Mouse (Mus musculus) midbrain, embryonic 15.5 days (tissue): ENCODE results near the gene Rplp0. TPM values are rescaled to one million over a fixed set of nuclear protein-coding genes. Genes with fewer than 3 reads are reported as not detected.
"Not testable (repeated sequence)": the region's sequence is repeated elsewhere in the genome, so short reads cannot be mapped to it uniquely, and the experiment has no call there.

Experiments
- ATAC-seq: fragments of 200-750 bp; cut with Nextera tagmentation; replicated peaks from 2 replicates; pipeline ENCODE4 v1.8.0; 2017; ENCODE audit warnings: moderate TSS enrichment
- H3K27ac ChIP-seq: fragments of 300-500 bp; sonication (generic); 2 replicates; pipeline ENCODE4 v1.5.1; 2015; ENCODE audit warnings: mild to moderate bottlenecking, inconsistent platforms
- H3K27me3 ChIP-seq: fragments of 300-500 bp; sonication (generic); replicated peaks from 2 replicates; pipeline ENCODE4 v1.6.1; 2015; ENCODE audit warnings: inconsistent platforms
- H3K36me3 ChIP-seq: fragments of 300-500 bp; sonication (generic); replicated peaks from 2 replicates; pipeline ENCODE4 v1.6.1; 2015; ENCODE audit warnings: inconsistent platforms
- H3K4me1 ChIP-seq: fragments of 300-500 bp; sonication (generic); 2 replicates; pipeline ENCODE4 v1.6.1; 2015; ENCODE audit warnings: inconsistent platforms
- H3K4me2 ChIP-seq: fragments of 300-500 bp; sonication (generic); 2 replicates; pipeline ENCODE4 v1.6.1; 2015; ENCODE audit warnings: inconsistent platforms, mild to moderate bottlenecking, moderate library complexity
- H3K4me3 ChIP-seq: fragments of 300-500 bp; sonication (generic); 2 replicates; pipeline ENCODE4 v1.5.1; 2015; ENCODE audit warnings: mild to moderate bottlenecking, inconsistent platforms
- H3K9ac ChIP-seq: fragments of 300-500 bp; sonication (generic); 2 replicates; pipeline ENCODE4 v1.6.1; 2015; ENCODE audit warnings: mild to moderate bottlenecking, inconsistent platforms
- H3K9me3 ChIP-seq: fragments of 300-500 bp; sonication (generic); 2 replicates; pipeline ENCODE4 v1.6.1; 2016; ENCODE audit warnings: inconsistent platforms
- WGBS: fragments of 180-500 bp; shearing (Covaris S2); methylation state at CpG from one replicate; pipeline ENCODE4 v1.1.7; 2015; ENCODE audit warnings: mixed read lengths; 5-methylcytosine and 5-hydroxymethylcytosine counted together
- polyA plus RNA-seq: library from polyadenylated mRNA; unstranded; fragments of >200 nt; fragmentation: Nextera tagmentation; extraction: Ambion mirVana; gene quantifications from 2 replicates; pipeline ENCODE4 v1.2.1, GENCODE M21; 2015

Gene Rplp0
- 811 and 847 TPM in 2 replicates for polyA plus RNA-seq

GRCm38 (mm10) chr5:115559237-115560101 lies at the start of gene Rplp0:
Gene Rplp0 (plus strand): TSS chr5:115559467.
- WGBS: under 1% methylated on average over 78 of the region's 78 CpGs
- Histone ChIP-seq H3K4me1 (peaks cover 16% of the 10 kb centered on the region), H3K36me3 (peaks cover 19% of the 10 kb centered on the region), H3K27ac (peak within 1 kb of the TSS; percentile 88), H3K4me3 (peak within 1 kb of the TSS; percentile 88), H3K27me3 (no peaks in the 10 kb centered on the region), H3K9ac (peak within 1 kb of the TSS; percentile 98), H3K4me2 (peak within 1 kb of the TSS; percentile 67), H3K9me3 (no peaks in the 10 kb centered on the region)
- ATAC-seq: peak; percentile 99

- H3K27ac ChIP-seq: peak overlapping the region; percentile 48; the same call in 1 of the 2 replicates
- WGBS: 62% methylated on average over 15 of the region's 15 CpGs
- H3K9ac ChIP-seq: no peak overlapping the region
- no peak for ATAC-seq
- H3K27me3 ChIP-seq: no peaks in the 10 kb centered on the region
- no peaks in the 10 kb centered on the region for H3K9me3 ChIP-seq
- peak overlapping the region; percentile 87 for H3K4me2 ChIP-seq
- H3K4me1 ChIP-seq: peaks cover 35% of the 10 kb centered on the region
- no peaks in the 10 kb centered on the region for H3K36me3 ChIP-seq
- H3K4me3 ChIP-seq: no peak overlapping the region
Measured at GRCm38 (mm10) chr5:115509790-115510689, 49.2 kb upstream of the Rplp0 start.

GRCm38 (mm10) chr5:115512375-115512774 lies 46.9 kb upstream of the Rplp0 start:
- no peak for ATAC-seq
- Histone ChIP-seq H3K36me3 (no peaks in the 10 kb centered on the region), H3K4me3 (no peak overlapping the region), H3K4me2 (no peak overlapping the region), H3K27ac (no peak overlapping the region), H3K4me1 (peaks cover 31% of the 10 kb centered on the region), H3K9me3 (no peaks in the 10 kb centered on the region), H3K27me3 (no peaks in the 10 kb centered on the region), H3K9ac (no peak overlapping the region)
- WGBS: 90% methylated on average over 7 of the region's 7 CpGs

GRCm38 (mm10) chr5:115513246-115513645 lies 46.0 kb upstream of the Rplp0 start:
- Histone ChIP-seq H3K4me1 (peaks cover 22% of the 10 kb centered on the region), H3K9ac (no peak overlapping the region), H3K27ac (no peak overlapping the region), H3K9me3 (no peaks in the 10 kb centered on the region), H3K4me3 (no peak overlapping the region), H3K36me3 (no peaks in the 10 kb centered on the region), H3K27me3 (no peaks in the 10 kb centered on the region), H3K4me2 (no peak overlapping the region)
- WGBS: 98% methylated on average over 14 of the region's 14 CpGs
- ATAC-seq: no peak

- WGBS: 95% methylated on average over 16 of the region's 16 CpGs
- no peak for ATAC-seq
- no peaks in the 10 kb centered on the region for H3K27me3 ChIP-seq
Measured at GRCm38 (mm10) chr5:115513721-115514120, 45.5 kb upstream of the Rplp0 start.

GRCm38 (mm10) chr5:115514346-115514745 lies 44.9 kb upstream of the Rplp0 start:
- no peak for ATAC-seq

More at GRCm38 (mm10) chr5:115513721-115514120, 45.5 kb upstream of the Rplp0 start:
- Histone ChIP-seq H3K4me1 (peaks cover 17% of the 10 kb centered on the region), H3K9ac (no peak overlapping the region), H3K4me2 (no peak overlapping the region), H3K4me3 (no peak overlapping the region), H3K9me3 (no peaks in the 10 kb centered on the region), H3K36me3 (no peaks in the 10 kb centered on the region), H3K27ac (no peak overlapping the region)

GRCm38 (mm10) chr5:115514896-115515587 lies 44.2 kb upstream of the Rplp0 start:
- Histone ChIP-seq H3K27me3 (no peaks in the 10 kb centered on the region), H3K36me3 (no peaks in the 10 kb centered on the region), H3K9me3 (no peaks in the 10 kb centered on the region), H3K4me2 (no peak overlapping the region), H3K9ac (no peak overlapping the region), H3K27ac (peak overlapping the region; percentile 30; the same call in 1 of the 2 replicates), H3K4me1 (peaks cover 4% of the 10 kb centered on the region), H3K4me3 (no peak overlapping the region)
- ATAC-seq: no peak
- 63% methylated on average over 20 of the region's 20 CpGs for WGBS

More at GRCm38 (mm10) chr5:115514346-115514745, 44.9 kb upstream of the Rplp0 start:
- no peak overlapping the region for H3K27ac ChIP-seq
- H3K36me3 ChIP-seq: no peaks in the 10 kb centered on the region
- H3K27me3 ChIP-seq: no peaks in the 10 kb centered on the region
- H3K4me2 ChIP-seq: no peak overlapping the region
- 91% methylated on average over 6 of the region's 6 CpGs for WGBS
- H3K9ac ChIP-seq: no peak overlapping the region
- no peaks in the 10 kb centered on the region for H3K9me3 ChIP-seq
- no peak overlapping the region for H3K4me3 ChIP-seq
- H3K4me1 ChIP-seq: peaks cover 11% of the 10 kb centered on the region

GRCm38 (mm10) chr5:115516081-115516907 lies 43.0 kb upstream of the Rplp0 start:
- Histone ChIP-seq H3K9me3 (no peaks in the 10 kb centered on the region), H3K36me3 (no peaks in the 10 kb centered on the region), H3K4me1 (0 out of 2 replicates have a peak, but pooled peaks cover 3% of the 10 kb centered on the region), H3K9ac (no peak overlapping the region), H3K4me3 (no peak overlapping the region), H3K27ac (no peak overlapping the region), H3K4me2 (no peak overlapping the region), H3K27me3 (no peaks in the 10 kb centered on the region)
- WGBS: 81% methylated on average over 32 of the region's 32 CpGs
- no peak for ATAC-seq

GRCm38 (mm10) chr5:115516908-115517307 lies 42.4 kb upstream of the Rplp0 start:
- H3K4me2 ChIP-seq: no peak overlapping the region
- H3K27me3 ChIP-seq: no peaks in the 10 kb centered on the region
- no peaks in the 10 kb centered on the region for H3K36me3 ChIP-seq
- H3K4me3 ChIP-seq: no peak overlapping the region
- 0 out of 2 replicates have a peak, but pooled peaks cover 3% of the 10 kb centered on the region for H3K4me1 ChIP-seq
- 87% methylated on average over 7 of the region's 7 CpGs for WGBS
- H3K9ac ChIP-seq: no peak overlapping the region
- no peak overlapping the region for H3K27ac ChIP-seq
- ATAC-seq: no peak
- no peaks in the 10 kb centered on the region for H3K9me3 ChIP-seq

GRCm38 (mm10) chr5:115517501-115517900 lies 41.8 kb upstream of the Rplp0 start:
- Histone ChIP-seq H3K4me2 (no peak overlapping the region), H3K9me3 (no peaks in the 10 kb centered on the region), H3K27me3 (no peaks in the 10 kb centered on the region), H3K4me3 (no peak overlapping the region), H3K9ac (no peak overlapping the region), H3K36me3 (no peaks in the 10 kb centered on the region), H3K27ac (no peak overlapping the region), H3K4me1 (0 out of 2 replicates have a peak, but pooled peaks cover 3% of the 10 kb centered on the region)
- WGBS: 95% methylated on average over 9 of the region's 9 CpGs
- no peak for ATAC-seq

- not testable (repeated sequence) for H3K9me3 ChIP-seq, H3K9ac ChIP-seq, H3K4me3 ChIP-seq, H3K36me3 ChIP-seq, H3K27ac ChIP-seq, H3K27me3 ChIP-seq, H3K4me2 ChIP-seq, ATAC-seq, H3K4me1 ChIP-seq
- WGBS: 96% methylated on average over 8 of the region's 8 CpGs
Measured at GRCm38 (mm10) chr5:115518214-115518613, 41.1 kb upstream of the Rplp0 start.
